Mouse (Mus musculus) liver, embryonic 11.5 days (tissue): ENCODE results near the gene Adk. TPM values are rescaled to one million over a fixed set of nuclear protein-coding genes. Genes with fewer than 3 reads are reported as not detected.

Source experiments
- ATAC-seq: fragments of 200-750 bp; cut with Nextera tagmentation; replicated peaks from 2 replicates; pipeline ENCODE4 v1.8.0; 2017; ENCODE audit warnings: moderate number of reproducible peaks, mild to moderate bottlenecking, moderate TSS enrichment, moderate library complexity; ENCODE audit not compliant: low FRiP score
- DNase-seq: peaks from one replicate; pipeline ENCODE4 v3.0.0-alpha.2; 2017; ENCODE audit warnings: low spot score
- H3K27ac ChIP-seq: fragments of 300-500 bp; sonication (generic); 2 replicates; pipeline ENCODE4 v1.5.1; 2014; ENCODE audit warnings: mild to moderate bottlenecking, low read depth, low read length, control low read depth
- H3K27me3 ChIP-seq: fragments of 300-500 bp; sonication (generic); replicated peaks from 2 replicates; pipeline ENCODE4 v1.6.1; 2014; ENCODE audit warnings: low read length, mixed read lengths; ENCODE audit not compliant: control insufficient read depth, insufficient read depth
- H3K36me3 ChIP-seq: fragments of 300-500 bp; sonication (generic); 2 replicates; pipeline ENCODE4 v1.6.1; 2014; ENCODE audit warnings: mild to moderate bottlenecking, low read length, moderate library complexity, mixed read lengths; ENCODE audit not compliant: control insufficient read depth, insufficient read depth
- H3K4me1 ChIP-seq: fragments of 300-500 bp; sonication (generic); replicated peaks from 2 replicates; pipeline ENCODE4 v1.6.1; 2014; ENCODE audit warnings: low read length, mixed read lengths; ENCODE audit not compliant: control insufficient read depth, insufficient read depth
- H3K4me2 ChIP-seq: fragments of 300-500 bp; sonication (generic); 2 replicates; pipeline ENCODE4 v1.6.1; 2014; ENCODE audit warnings: mild to moderate bottlenecking, control low read depth, moderate library complexity
- H3K4me3 ChIP-seq: fragments of 300-500 bp; sonication (generic); 2 replicates; pipeline ENCODE4 v1.5.1; 2014; ENCODE audit warnings: low read depth, low read length, control low read depth
- H3K9ac ChIP-seq: fragments of 300-500 bp; sonication (generic); 2 replicates; pipeline ENCODE4 v1.6.1; 2014; ENCODE audit warnings: low read depth, low read length, control low read depth
- H3K9me3 ChIP-seq: fragments of 300-500 bp; sonication (generic); 2 replicates; pipeline ENCODE4 v1.6.1; 2016; ENCODE audit warnings: low read length, inconsistent platforms, mixed read lengths; ENCODE audit not compliant: control insufficient read depth
- WGBS: fragments of 180-500 bp; shearing (Covaris S2); extraction: QIAGEN DNeasy Blood & Tissue Kit; methylation state at CpG from one replicate; pipeline ENCODE4 v1.1.7; 2014; 5-methylcytosine and 5-hydroxymethylcytosine counted together
- polyA plus RNA-seq: library from polyadenylated mRNA; unstranded; fragments of >200 nt; fragmentation: Nextera tagmentation; extraction: Ambion mirVana; gene quantifications from 2 replicates; pipeline ENCODE4 v1.2.1, GENCODE M21; 2014

Adk gene
- 253 and 276 TPM in 2 replicates for polyA plus RNA-seq

DNA sequence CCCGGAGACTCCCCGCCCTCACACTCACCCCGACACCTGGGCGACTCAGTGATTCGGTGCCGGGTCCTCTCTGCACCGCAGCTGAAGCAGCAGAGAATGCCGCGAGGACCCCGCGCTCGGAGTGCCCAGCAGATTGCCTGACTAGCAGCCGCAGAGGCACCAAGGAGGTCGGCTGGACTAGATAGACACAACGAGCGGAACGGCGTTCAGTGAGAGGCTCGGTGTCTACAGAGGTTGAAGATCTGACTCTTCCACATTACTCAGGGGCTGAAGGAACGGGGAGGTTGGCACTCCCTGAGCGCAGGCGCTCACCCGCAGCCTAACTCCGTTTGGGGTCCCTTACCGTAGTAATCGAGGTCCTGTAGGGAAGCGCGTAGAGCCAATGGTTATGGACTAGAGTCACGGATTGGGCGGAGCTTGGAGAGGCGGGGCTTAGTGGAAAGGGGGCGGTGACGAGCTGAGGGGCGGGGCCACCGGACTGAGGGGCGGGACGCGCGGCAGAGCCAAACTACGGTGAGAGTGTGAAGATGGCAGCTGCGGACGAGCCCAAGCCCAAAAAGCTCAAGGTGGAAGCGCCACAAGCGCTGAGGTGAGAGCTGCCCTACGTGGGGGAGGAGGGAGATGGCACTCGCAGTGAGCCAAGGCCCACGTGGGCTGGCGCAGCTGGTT, at the start of gene Adk, which contains the start of gene Ap3m1:
Gene Adk (plus strand): TSS at position 463 of the 669 bp plus-strand sequence.
Gene Ap3m1 (minus strand): TSS at position 397 of the 669 bp plus-strand sequence.
- Histone ChIP-seq H3K9ac (peak within 1 kb of the TSS; percentile 87), H3K4me1 (peaks cover 3% of the 10 kb centered on the region; the same call in 1 of the 2 replicates), H3K9me3 (no peaks in the 10 kb centered on the region), H3K4me2 (peak within 1 kb of the TSS; percentile 95), H3K36me3 (peaks cover 5% of the 10 kb centered on the region; the same call in 1 of the 2 replicates), H3K4me3 (peak within 1 kb of the TSS; percentile 74), H3K27ac (peak within 1 kb of the TSS; percentile 94), H3K27me3 (no peaks in the 10 kb centered on the region)
- ATAC-seq (peak; percentile 97), DNase-seq (peak; percentile 98)
- WGBS: under 1% methylated on average over 48 of the region's 48 CpGs

DNA sequence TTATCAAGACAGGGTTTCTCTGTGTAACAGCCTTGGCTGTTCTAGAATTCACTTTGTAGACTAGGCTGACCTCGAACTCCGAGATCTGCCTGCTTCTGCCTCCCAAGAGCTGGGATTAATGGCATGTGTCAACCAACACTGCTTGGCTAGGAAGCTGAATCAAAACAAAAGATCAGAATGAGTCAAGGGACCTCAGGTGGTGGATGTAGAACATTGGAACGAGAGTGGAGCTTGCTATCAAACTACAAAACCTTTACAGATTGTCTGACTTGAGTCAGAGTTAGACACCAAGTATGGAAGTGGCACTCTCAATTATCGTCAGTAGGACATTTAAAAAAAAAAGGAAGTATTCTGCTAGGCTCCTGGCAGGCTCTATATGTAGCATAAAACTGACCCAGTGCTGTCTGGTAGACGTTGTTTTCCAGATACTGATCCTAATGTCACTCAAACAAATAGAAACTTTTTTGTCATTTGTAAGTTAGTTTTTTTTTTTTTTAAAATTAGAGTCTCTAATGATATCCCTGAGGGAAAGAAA, 38.5 kb upstream of the Adk start:
- Histone ChIP-seq H3K27ac (no peak overlapping the region), H3K9me3 (no peaks in the 10 kb centered on the region), H3K36me3 (peaks cover 27% of the 10 kb centered on the region), H3K4me1 (no peaks in the 10 kb centered on the region), H3K9ac (no peak overlapping the region), H3K4me2 (no peak overlapping the region), H3K4me3 (no peak overlapping the region), H3K27me3 (no peaks in the 10 kb centered on the region)
- ATAC-seq (no peak), DNase-seq (no peak)
- WGBS: 79% methylated on average over 5 of the region's 5 CpGs

DNA sequence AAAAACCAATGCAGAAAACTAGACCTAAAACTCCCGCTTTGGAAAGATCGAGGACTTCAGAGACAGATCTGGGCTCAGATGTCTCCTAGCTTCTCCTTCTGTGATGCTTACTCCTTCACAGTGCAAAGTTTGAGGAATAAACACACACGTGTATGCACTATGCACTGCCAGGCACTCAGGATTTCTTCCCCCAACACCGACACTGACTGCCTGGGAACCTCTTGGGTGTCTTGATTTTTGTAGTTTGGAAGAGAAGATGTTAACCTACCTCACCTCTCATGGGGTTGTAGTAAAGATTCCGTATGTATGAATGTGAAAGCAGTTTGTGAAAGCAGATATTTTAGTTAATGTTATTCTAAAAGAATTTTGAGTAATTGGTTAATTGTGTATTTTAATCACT, 34.5 kb upstream of the Adk start:
- no peak for DNase-seq
- Histone ChIP-seq H3K4me1 (no peaks in the 10 kb centered on the region), H3K4me3 (no peak overlapping the region), H3K27ac (no peak overlapping the region), H3K4me2 (no peak overlapping the region), H3K36me3 (peaks cover 34% of the 10 kb centered on the region), H3K9ac (no peak overlapping the region), H3K9me3 (no peaks in the 10 kb centered on the region), H3K27me3 (no peaks in the 10 kb centered on the region)
- 90% methylated on average over 5 of the region's 5 CpGs for WGBS
- ATAC-seq: no peak

- WGBS: 67% methylated on average over 3 of the region's 3 CpGs
- no peak overlapping the region for H3K4me3 ChIP-seq
- H3K4me2 ChIP-seq: no peak overlapping the region
- H3K9me3 ChIP-seq: no peaks in the 10 kb centered on the region
- H3K4me1 ChIP-seq: no peaks in the 10 kb centered on the region
- DNase-seq (no peak), ATAC-seq (0 out of 2 replicates have a peak, but pooled peaks have one; percentile 49)
- H3K9ac ChIP-seq: no peak overlapping the region
- no peaks in the 10 kb centered on the region for H3K27me3 ChIP-seq
- no peak overlapping the region for H3K27ac ChIP-seq
- peaks cover 36% of the 10 kb centered on the region for H3K36me3 ChIP-seq
These were observed 33.4 kb upstream of the Adk start for GRCm38 (mm10) chr14:21018977-21019376.

DNA sequence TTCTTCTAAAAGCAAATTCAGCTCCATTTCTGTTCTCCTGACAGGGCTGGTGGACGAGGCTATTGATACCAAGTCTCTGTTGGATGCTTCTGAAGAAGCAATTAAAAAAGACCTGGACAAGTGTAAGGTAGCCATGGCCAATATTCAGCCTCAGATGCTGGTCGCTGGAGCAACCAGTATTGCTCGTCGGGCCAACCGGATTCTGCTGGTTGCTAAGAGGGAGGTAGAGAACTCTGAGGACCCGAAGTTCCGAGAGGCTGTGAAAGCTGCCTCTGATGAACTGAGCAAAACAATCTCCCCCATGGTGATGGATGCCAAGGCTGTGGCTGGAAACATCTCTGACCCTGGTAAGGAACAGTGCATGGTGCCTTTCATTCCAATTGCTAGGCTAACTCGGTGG, 31.9 kb upstream of the Adk start:
- Histone ChIP-seq H3K27me3 (no peaks in the 10 kb centered on the region), H3K36me3 (peaks cover 41% of the 10 kb centered on the region)
- WGBS: 93% methylated on average over 8 of the region's 8 CpGs

GRCm38 (mm10) chr14:21027542-21027941, 24.8 kb upstream of the Adk start:
- no peaks in the 10 kb centered on the region for H3K27me3 ChIP-seq
- peaks cover 3% of the 10 kb centered on the region; the same call in 1 of the 2 replicates for H3K4me1 ChIP-seq
- no peak overlapping the region for H3K4me2 ChIP-seq
- DNase-seq (no peak), ATAC-seq (no peak)
- no peak overlapping the region for H3K27ac ChIP-seq
- no peaks in the 10 kb centered on the region for H3K9me3 ChIP-seq
- no peak overlapping the region for H3K9ac ChIP-seq
- no peak overlapping the region for H3K4me3 ChIP-seq
- H3K36me3 ChIP-seq: peaks cover 38% of the 10 kb centered on the region

More for the DNA sequence above, 31.9 kb upstream of the Adk start:
- Histone ChIP-seq H3K9ac (no peak overlapping the region), H3K27ac (no peak overlapping the region), H3K4me3 (no peak overlapping the region), H3K9me3 (no peaks in the 10 kb centered on the region), H3K4me2 (no peak overlapping the region), H3K4me1 (no peaks in the 10 kb centered on the region)
- ATAC-seq (no peak), DNase-seq (no peak)

GRCm38 (mm10) chr14:21029025-21029659, 23.2 kb upstream of the Adk start:
- no peak overlapping the region for H3K4me3 ChIP-seq
- ATAC-seq: no peak

GRCm38 (mm10) chr14:21031783-21032511, 20.4 kb upstream of the Adk start:
- Histone ChIP-seq H3K9ac (no peak overlapping the region), H3K4me1 (peaks cover 3% of the 10 kb centered on the region; the same call in 1 of the 2 replicates), H3K27me3 (no peaks in the 10 kb centered on the region), H3K9me3 (no peaks in the 10 kb centered on the region), H3K4me2 (no peak overlapping the region), H3K27ac (peak overlapping the region; percentile 32), H3K36me3 (peaks cover 25% of the 10 kb centered on the region), H3K4me3 (no peak overlapping the region)
- ATAC-seq: peak; percentile 47; the same call in 1 of the 2 replicates
- WGBS: 82% methylated on average over 6 of the region's 6 CpGs
- DNase-seq: no peak

More at GRCm38 (mm10) chr14:21029025-21029659, 23.2 kb upstream of the Adk start:
- WGBS: 85% methylated on average over 11 of the region's 11 CpGs
- DNase-seq: no peak
- Histone ChIP-seq H3K4me2 (no peak overlapping the region), H3K27me3 (no peaks in the 10 kb centered on the region), H3K4me1 (peaks cover 3% of the 10 kb centered on the region; the same call in 1 of the 2 replicates), H3K9me3 (no peaks in the 10 kb centered on the region), H3K9ac (no peak overlapping the region), H3K36me3 (peaks cover 34% of the 10 kb centered on the region), H3K27ac (no peak overlapping the region)
